Mouse (Mus musculus): ENCODE data around the gene Pik3r6. TPM values are rescaled to one million over a fixed set of nuclear protein-coding genes. Genes with fewer than 3 reads are reported as not detected.
A peak's percentile ranks its signal among the peaks of the same experiment; 100 is the strongest.

The Pik3r6 gene
- polyA plus RNA-seq, 1 experiment from 2014 or later: 2.0 TPM

GRCm38 (mm10) chr11:68519362-68519761 lies 16.5 kb downstream of the Pik3r6 start:
- WGBS: 89% methylated on average over 4 of the region's 4 CpGs
- ATAC-seq (ENCODE audit: low FRiP score, low read depth): no peak
- H3K9ac ChIP-seq: no peak overlapping the region

GRCm38 (mm10) chr11:68519815-68520214 lies 17.0 kb downstream of the Pik3r6 start:
- H3K27me3 ChIP-seq: no peaks in the 10 kb centered on the region
- H3K9me3 ChIP-seq: peaks cover 5% of the 10 kb centered on the region; the same call in 1 of the 2 replicates
- H3K9ac ChIP-seq: no peak overlapping the region
- no peak overlapping the region for H3K27ac ChIP-seq
- 94% methylated on average over 5 of the region's 5 CpGs for WGBS
- ATAC-seq (ENCODE audit: low FRiP score, low read depth): no peak
- no peaks in the 10 kb centered on the region for H3K4me1 ChIP-seq
- H3K36me3 ChIP-seq: no peaks in the 10 kb centered on the region
- H3K4me2 ChIP-seq (replicated peaks): no peak overlapping the region
- no peak overlapping the region for H3K4me3 ChIP-seq

More at GRCm38 (mm10) chr11:68519362-68519761, 16.5 kb downstream of the Pik3r6 start:
- Histone ChIP-seq H3K27ac (no peak overlapping the region), H3K9me3 (peaks cover 5% of the 10 kb centered on the region; the same call in 1 of the 2 replicates), H3K4me2 (replicated peaks) (no peak overlapping the region), H3K4me3 (no peak overlapping the region), H3K36me3 (no peaks in the 10 kb centered on the region), H3K27me3 (no peaks in the 10 kb centered on the region), H3K4me1 (no peaks in the 10 kb centered on the region)

GRCm38 (mm10) chr11:68520439-68520838 lies 17.6 kb downstream of the Pik3r6 start:
- H3K4me1 ChIP-seq: no peaks in the 10 kb centered on the region
- 81% methylated on average over 2 of the region's 2 CpGs for WGBS
- H3K27me3 ChIP-seq: no peaks in the 10 kb centered on the region
- no peak overlapping the region for H3K4me2 ChIP-seq (replicated peaks)
- no peaks in the 10 kb centered on the region for H3K36me3 ChIP-seq
- ATAC-seq (ENCODE audit: low FRiP score, low read depth): no peak
- H3K9ac ChIP-seq: no peak overlapping the region
- H3K9me3 ChIP-seq: peaks cover 5% of the 10 kb centered on the region; the same call in 1 of the 2 replicates
- H3K4me3 ChIP-seq: no peak overlapping the region
- no peak overlapping the region for H3K27ac ChIP-seq

- H3K36me3 ChIP-seq: no peaks in the 10 kb centered on the region
- H3K4me1 ChIP-seq: no peaks in the 10 kb centered on the region
- no peak overlapping the region for H3K4me2 ChIP-seq (replicated peaks)
- H3K27me3 ChIP-seq: no peaks in the 10 kb centered on the region
- 85% methylated on average over 5 of the region's 5 CpGs for WGBS
- no peak overlapping the region for H3K27ac ChIP-seq
- peaks cover 5% of the 10 kb centered on the region; the same call in 1 of the 2 replicates for H3K9me3 ChIP-seq
- ATAC-seq (ENCODE audit: low FRiP score, low read depth): no peak
- no peak overlapping the region for H3K9ac ChIP-seq
- H3K4me3 ChIP-seq: no peak overlapping the region
Measured at GRCm38 (mm10) chr11:68521352-68521751, 18.5 kb downstream of the Pik3r6 start.

GRCm38 (mm10) chr11:68526441-68526840 lies 23.6 kb downstream of the Pik3r6 start:
- no peaks in the 10 kb centered on the region for H3K9me3 ChIP-seq
- H3K4me2 ChIP-seq (replicated peaks): no peak overlapping the region
- no peak overlapping the region for H3K9ac ChIP-seq
- peaks cover 23% of the 10 kb centered on the region; the same call in 1 of the 2 replicates for H3K27me3 ChIP-seq
- no peak overlapping the region for H3K27ac ChIP-seq
- no peak for ATAC-seq (ENCODE audit: low FRiP score, low read depth)
- no peak overlapping the region for H3K4me3 ChIP-seq
- no peaks in the 10 kb centered on the region for H3K4me1 ChIP-seq
- no peaks in the 10 kb centered on the region for H3K36me3 ChIP-seq
- 74% methylated on average over 4 of the region's 4 CpGs for WGBS

GRCm38 (mm10) chr11:68531066-68531806 lies 28.4 kb downstream of the Pik3r6 start:
- Histone ChIP-seq H3K9ac (no peak overlapping the region), H3K9me3 (no peaks in the 10 kb centered on the region), H3K27me3 (peaks cover 31% of the 10 kb centered on the region), H3K4me1 (no peaks in the 10 kb centered on the region), H3K27ac (no peak overlapping the region), H3K4me3 (no peak overlapping the region), H3K36me3 (no peaks in the 10 kb centered on the region), H3K4me2 (replicated peaks) (no peak overlapping the region)
- 18% methylated on average over 16 of the region's 16 CpGs for WGBS
- no peak for ATAC-seq (ENCODE audit: low FRiP score, low read depth)

GRCm38 (mm10) chr11:68531941-68532535 lies 29.2 kb downstream of the Pik3r6 start:
- H3K9ac ChIP-seq: no peak overlapping the region
- ATAC-seq (ENCODE audit: low FRiP score, low read depth): no peak
- H3K4me1 ChIP-seq: no peaks in the 10 kb centered on the region
- no peak overlapping the region for H3K27ac ChIP-seq
- H3K9me3 ChIP-seq: no peaks in the 10 kb centered on the region
- no peak overlapping the region for H3K4me3 ChIP-seq
- WGBS: 78% methylated on average over 11 of the region's 11 CpGs
- H3K4me2 ChIP-seq (replicated peaks): no peak overlapping the region
- no peaks in the 10 kb centered on the region for H3K36me3 ChIP-seq
- peaks cover 31% of the 10 kb centered on the region for H3K27me3 ChIP-seq

GRCm38 (mm10) chr11:68532773-68533172 lies 30.0 kb downstream of the Pik3r6 start:
- Histone ChIP-seq H3K4me1 (no peaks in the 10 kb centered on the region), H3K4me3 (no peak overlapping the region), H3K9ac (no peak overlapping the region), H3K27me3 (peaks cover 31% of the 10 kb centered on the region), H3K4me2 (replicated peaks) (no peak overlapping the region), H3K27ac (no peak overlapping the region), H3K9me3 (no peaks in the 10 kb centered on the region), H3K36me3 (no peaks in the 10 kb centered on the region)
- WGBS: 81% methylated on average over 5 of the region's 5 CpGs
- ATAC-seq (ENCODE audit: low FRiP score, low read depth): no peak

GRCm38 (mm10) chr11:68533971-68534475 lies 31.2 kb downstream of the Pik3r6 start:
- H3K27ac ChIP-seq: no peak overlapping the region
- H3K27me3 ChIP-seq: peaks cover 21% of the 10 kb centered on the region
- H3K4me2 ChIP-seq (replicated peaks): no peak overlapping the region
- no peaks in the 10 kb centered on the region for H3K36me3 ChIP-seq
- no peaks in the 10 kb centered on the region for H3K9me3 ChIP-seq
- no peaks in the 10 kb centered on the region for H3K4me1 ChIP-seq
- H3K9ac ChIP-seq: no peak overlapping the region
- WGBS: 86% methylated on average over 6 of the region's 6 CpGs
- H3K4me3 ChIP-seq: no peak overlapping the region
- ATAC-seq (ENCODE audit: low FRiP score, low read depth): no peak

GRCm38 (mm10) chr11:68536026-68536425 lies 33.2 kb downstream of the Pik3r6 start:
- Histone ChIP-seq H3K27ac (no peak overlapping the region), H3K9me3 (no peaks in the 10 kb centered on the region), H3K36me3 (no peaks in the 10 kb centered on the region), H3K4me2 (replicated peaks) (0 out of 2 replicates have a peak overlapping the region, but pooled peaks have one; percentile 9), H3K4me1 (no peaks in the 10 kb centered on the region), H3K27me3 (peaks cover 12% of the 10 kb centered on the region), H3K9ac (no peak overlapping the region), H3K4me3 (no peak overlapping the region)
- 86% methylated on average over 4 of the region's 4 CpGs for WGBS
- ATAC-seq (ENCODE audit: low FRiP score, low read depth): no peak

- no peak overlapping the region for H3K9ac ChIP-seq
- no peaks in the 10 kb centered on the region for H3K36me3 ChIP-seq
- no peaks in the 10 kb centered on the region for H3K4me1 ChIP-seq
- 41% methylated on average over 4 of the region's 4 CpGs for WGBS
- H3K9me3 ChIP-seq: no peaks in the 10 kb centered on the region
- no peak overlapping the region for H3K4me3 ChIP-seq
- H3K27ac ChIP-seq: no peak overlapping the region
- peaks cover 9% of the 10 kb centered on the region for H3K27me3 ChIP-seq
- peak overlapping the region; percentile 9; the same call in 1 of the 2 replicates for H3K4me2 ChIP-seq (replicated peaks)
- no peak for ATAC-seq (ENCODE audit: low FRiP score, low read depth)
Measured at GRCm38 (mm10) chr11:68536465-68536864, 33.6 kb downstream of the Pik3r6 start.

GRCm38 (mm10) chr11:68539621-68540020 lies 36.8 kb downstream of the Pik3r6 start:
- Histone ChIP-seq H3K27ac (no peak overlapping the region), H3K4me1 (peaks cover 1% of the 10 kb centered on the region; the same call in 1 of the 2 replicates), H3K27me3 (peaks cover 6% of the 10 kb centered on the region; the same call in 1 of the 2 replicates), H3K9ac (no peak overlapping the region), H3K36me3 (no peaks in the 10 kb centered on the region), H3K4me2 (replicated peaks) (no peak overlapping the region), H3K9me3 (no peaks in the 10 kb centered on the region), H3K4me3 (no peak overlapping the region)
- WGBS: 59% methylated on average over 5 of the region's 5 CpGs
- no peak for ATAC-seq (ENCODE audit: low FRiP score, low read depth)

All from limb, embryonic 13.5 days (tissue).